Comparison of ENCODE assay signal across 13 mouse cellular contexts in the genomic region with DNA sequence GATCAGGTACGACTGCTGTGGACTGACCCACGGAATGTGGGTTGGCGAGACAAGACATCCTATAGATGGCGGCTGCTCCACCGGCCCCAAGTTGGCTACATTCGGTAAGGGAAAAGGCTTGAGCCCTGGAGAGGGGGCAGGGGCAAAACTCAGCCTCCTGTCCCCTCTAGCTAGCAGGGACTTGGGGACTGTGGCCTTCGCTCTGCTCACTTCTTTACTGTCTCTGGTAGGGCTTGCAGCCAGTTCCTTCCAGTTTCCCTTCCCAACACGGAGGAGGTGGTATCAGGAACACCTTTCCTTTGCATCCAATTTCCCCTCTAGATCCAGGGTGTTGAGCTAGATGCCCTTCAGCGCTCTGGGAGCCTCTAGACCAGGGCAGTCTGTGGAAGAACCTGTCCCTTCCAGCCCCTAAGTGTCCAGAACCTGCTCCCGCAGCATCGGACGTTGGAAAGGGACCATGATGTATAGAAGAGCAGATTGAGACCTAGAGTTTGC. TPM values are rescaled to one million over a fixed set of nuclear protein-coding genes. Genes with fewer than 3 reads are reported as not detected.
DNase-seq lines count a peak whose midpoint lies in the region; ATAC-seq and TF ChIP-seq lines count a peak whose summit lies in the region.
"Had no signal": no experiment of that assay in that cellular context is flagged by ENCODE, and none has a peak within 500 bp of the region (broad histone marks: within the 10 kb centered on the region; RNA-seq: fewer than 3 reads in every experiment).

No protein-coding gene starts in this region.

- H3K9me3 ChIP-seq in stomach, embryonic 14.5 days (ENCODE audit: control insufficient read depth, low read depth, low read length), result no peaks in the 10 kb centered on the region
- H3K9me3 ChIP-seq in stomach, postnatal 0 days (ENCODE audit: control insufficient read depth, low read length), result no peaks in the 10 kb centered on the region
- H3K9me3 ChIP-seq in forebrain, embryonic 14.5 days (replicated peaks; ENCODE audit: control insufficient read depth, low read length), result no peaks in the 10 kb centered on the region
- no peaks in the 10 kb centered on the region for H3K9me3 ChIP-seq in limb, embryonic 13.5 days

- no peak overlapping the region for H3K4me3 ChIP-seq in stomach, embryonic 14.5 days (ENCODE audit: low read depth, low read length)
- no peak overlapping the region for H3K4me3 ChIP-seq in stomach, postnatal 0 days (ENCODE audit: low read depth, low read length)
- peak overlapping the region; percentile 62 for H3K4me3 ChIP-seq in forebrain, embryonic 14.5 days (ENCODE audit: low read depth, low read length)
- H3K4me3 ChIP-seq in limb, embryonic 13.5 days, result no peak overlapping the region

- WGBS in stomach, embryonic 14.5 days, result 54% methylated on average over 12 of the region's 12 CpGs
- 59% methylated on average over 12 of the region's 12 CpGs for WGBS in stomach, postnatal 0 days
- WGBS in forebrain, embryonic 14.5 days, result 6% methylated on average over 12 of the region's 12 CpGs
- 61% methylated on average over 12 of the region's 12 CpGs for WGBS in limb, embryonic 13.5 days

- TF ChIP-seq EP300 in stomach, postnatal 0 days (optimal IDR thresholded peaks at IDR 0.05), result no peak

- H3K4me1 ChIP-seq in stomach, embryonic 14.5 days (ENCODE audit: control insufficient read depth, insufficient read depth, low read length), result peaks cover 19% of the 10 kb centered on the region
- peaks cover 3% of the 10 kb centered on the region; the same call in 1 of the 2 replicates for H3K4me1 ChIP-seq in stomach, postnatal 0 days (replicated peaks; ENCODE audit: control insufficient read depth, insufficient read depth)
- peaks cover 48% of the 10 kb centered on the region for H3K4me1 ChIP-seq in forebrain, embryonic 14.5 days (ENCODE audit: control insufficient read depth, insufficient read depth, low read length)
- H3K4me1 ChIP-seq in limb, embryonic 13.5 days, result peaks cover 41% of the 10 kb centered on the region

- no peaks in the 10 kb centered on the region for H3K27me3 ChIP-seq in stomach, embryonic 14.5 days (ENCODE audit: control insufficient read depth, insufficient read depth, low read length)
- no peaks in the 10 kb centered on the region for H3K27me3 ChIP-seq in stomach, postnatal 0 days (ENCODE audit: control insufficient read depth, insufficient read depth, low read length)
- H3K27me3 ChIP-seq in forebrain, embryonic 14.5 days (replicated peaks; ENCODE audit: control insufficient read depth, insufficient read depth, low read length), result no peaks in the 10 kb centered on the region
- H3K27me3 ChIP-seq in limb, embryonic 13.5 days, result peaks cover 13% of the 10 kb centered on the region
- H3K27me3 ChIP-seq: CH12.LX had no signal

- no peak overlapping the region for H3K9ac ChIP-seq in stomach, embryonic 14.5 days (replicated peaks; ENCODE audit: low read depth, low read length)
- H3K9ac ChIP-seq in stomach, postnatal 0 days (ENCODE audit: low read length), result no peak overlapping the region
- peak overlapping the region; percentile 85 for H3K9ac ChIP-seq in forebrain, embryonic 14.5 days (ENCODE audit: low read length)
- peak overlapping the region; percentile 64; the same call in 1 of the 2 replicates for H3K9ac ChIP-seq in limb, embryonic 13.5 days
- H3K9ac ChIP-seq: liver, embryonic 14.5 days had no signal

- peak overlapping the region; percentile 86; the same call in 1 of the 2 replicates for H3K4me2 ChIP-seq in stomach, embryonic 14.5 days (replicated peaks; ENCODE audit: low read depth, low read length)
- H3K4me2 ChIP-seq in stomach, postnatal 0 days (replicated peaks; ENCODE audit: low read depth), result no peak overlapping the region
- peak overlapping the region; percentile 72 for H3K4me2 ChIP-seq in forebrain, embryonic 14.5 days (ENCODE audit: low read length)
- peak overlapping the region; percentile 85 for H3K4me2 ChIP-seq in limb, embryonic 13.5 days (replicated peaks)

- ATAC-seq in stomach, embryonic 14.5 days (ENCODE audit: insufficient number of reproducible peaks, insufficient read depth, low FRiP score, low read depth), result no peak
- ATAC-seq in stomach, postnatal 0 days (ENCODE audit: low FRiP score, low TSS enrichment), result no peak
- no peak for ATAC-seq in forebrain, embryonic 14.5 days
- ATAC-seq in limb, embryonic 13.5 days (ENCODE audit: low FRiP score, low read depth), result no peak
- ATAC-seq in cerebellum, adult (ENCODE audit: insufficient number of reproducible peaks, low FRiP score, low TSS enrichment), result no peak

- no peak overlapping the region for H3K27ac ChIP-seq in stomach, embryonic 14.5 days (ENCODE audit: low read length)
- no peak overlapping the region for H3K27ac ChIP-seq in stomach, postnatal 0 days (replicated peaks)
- peak overlapping the region; percentile 94 for H3K27ac ChIP-seq in forebrain, embryonic 14.5 days (ENCODE audit: low read depth, low read length)
- H3K27ac ChIP-seq in limb, embryonic 13.5 days, result no peak overlapping the region
- H3K27ac ChIP-seq: liver, embryonic 14.5 days had no signal

- no peak for DNase-seq in stomach, postnatal 0 days (ENCODE audit: low spot score)
- no peak for DNase-seq in forebrain, embryonic 14.5 days (ENCODE audit: low spot score)
- no peak for DNase-seq in cerebellum, adult 9-11 months
- DNase-seq in layer of hippocampus, adult 8-10 months (ENCODE audit: low spot score in 2 of 2), result no peak
- DNase-seq in heart, adult 9 months (ENCODE audit: low spot score in 2 of 2), result no peak
- DNase-seq: thymus, postnatal 14 days had no signal

- H3K36me3 ChIP-seq in stomach, embryonic 14.5 days (ENCODE audit: control insufficient read depth, insufficient read depth, low read length), result no peaks in the 10 kb centered on the region
- H3K36me3 ChIP-seq in stomach, postnatal 0 days (ENCODE audit: control insufficient read depth, insufficient read depth, low read length), result peaks cover 4% of the 10 kb centered on the region; the same call in 1 of the 2 replicates
- H3K36me3 ChIP-seq in forebrain, embryonic 14.5 days (ENCODE audit: control insufficient read depth, insufficient read depth, low read length), result peaks cover 35% of the 10 kb centered on the region
- H3K36me3 ChIP-seq in limb, embryonic 13.5 days, result peaks cover 44% of the 10 kb centered on the region

- no peak for TF ChIP-seq CTCF in stomach, postnatal 0 days (IDR thresholded peaks at IDR 0.05; ENCODE audit: low read depth)

RNA-seq across cellular contexts. Expression of gene Mtx1, which starts 1.5 kb away (rescaled TPM):
- 182 and 196 TPM in 2 replicates for polyA plus RNA-seq in stomach, embryonic 14.5 days (2014; fragmentation: Nextera tagmentation; extraction: Ambion mirVana)
- 129 and 133 TPM in 2 replicates for polyA plus RNA-seq in stomach, postnatal 0 days (2015; fragmentation: Nextera tagmentation; extraction: Ambion mirVana)
- 156 and 182 TPM in 2 replicates for polyA plus RNA-seq in forebrain, embryonic 14.5 days (2014; fragmentation: Nextera tagmentation; extraction: Ambion mirVana)
- 202 and 205 TPM in 2 replicates for polyA plus RNA-seq in limb, embryonic 13.5 days (2015; fragmentation: Nextera tagmentation; extraction: Ambion mirVana)
- total RNA-seq in layer of hippocampus, adult 8-10 months (2022), result 10 to 100 TPM; 85.4 to 96.0 (median 94.4) TPM

RNA-seq across cellular contexts. Expression of gene Muc1, which starts 3.5 kb away (rescaled TPM):
- 56.3 and 58.2 TPM in 2 replicates for polyA plus RNA-seq in stomach, embryonic 14.5 days (2014; fragmentation: Nextera tagmentation; extraction: Ambion mirVana)
- polyA plus RNA-seq in stomach, postnatal 0 days (2015; fragmentation: Nextera tagmentation; extraction: Ambion mirVana), result 212 and 255 TPM in 2 replicates
- 1.2 and 1.9 TPM in 2 replicates for polyA plus RNA-seq in forebrain, embryonic 14.5 days (2014; fragmentation: Nextera tagmentation; extraction: Ambion mirVana)
- 0.64 and 1.1 TPM in 2 replicates for polyA plus RNA-seq in limb, embryonic 13.5 days (2015; fragmentation: Nextera tagmentation; extraction: Ambion mirVana)
- total RNA-seq in layer of hippocampus, adult 8-10 months (2022), result 1 to 10 TPM in 2 of 4 experiments, under 1 TPM in 2; 0.37 to 1.7 (median 1.2) TPM
- total RNA-seq: granulocyte monocyte progenitor cell, adult 5-6 weeks had no signal

RNA-seq across cellular contexts. Expression of gene Thbs3, which starts 10.4 kb away (rescaled TPM):
- 24.2 and 26.4 TPM in 2 replicates for polyA plus RNA-seq in stomach, embryonic 14.5 days (2014; fragmentation: Nextera tagmentation; extraction: Ambion mirVana)
- polyA plus RNA-seq in stomach, postnatal 0 days (2015; fragmentation: Nextera tagmentation; extraction: Ambion mirVana), result 25.5 and 31.1 TPM in 2 replicates
- polyA plus RNA-seq in forebrain, embryonic 14.5 days (2014; fragmentation: Nextera tagmentation; extraction: Ambion mirVana), result 49.9 and 57.2 TPM in 2 replicates
- 63.7 and 69.8 TPM in 2 replicates for polyA plus RNA-seq in limb, embryonic 13.5 days (2015; fragmentation: Nextera tagmentation; extraction: Ambion mirVana)
- total RNA-seq in layer of hippocampus, adult 8-10 months (2022), result 10 to 100 TPM; 27.4 to 40.7 (median 35.3) TPM
- total RNA-seq: granulocyte monocyte progenitor cell, adult 5-6 weeks had no signal

RNA-seq across cellular contexts. Expression of gene Krtcap2, which starts 20.4 kb away (rescaled TPM):
- 297 and 314 TPM in 2 replicates for polyA plus RNA-seq in stomach, embryonic 14.5 days (2014; fragmentation: Nextera tagmentation; extraction: Ambion mirVana)
- polyA plus RNA-seq in stomach, postnatal 0 days (2015; fragmentation: Nextera tagmentation; extraction: Ambion mirVana), result 266 and 314 TPM in 2 replicates
- 197 and 234 TPM in 2 replicates for polyA plus RNA-seq in forebrain, embryonic 14.5 days (2014; fragmentation: Nextera tagmentation; extraction: Ambion mirVana)
- polyA plus RNA-seq in limb, embryonic 13.5 days (2015; fragmentation: Nextera tagmentation; extraction: Ambion mirVana), result 332 and 333 TPM in 2 replicates
- 10 to 100 TPM; 73.9 to 82.9 (median 79.4) TPM for total RNA-seq in layer of hippocampus, adult 8-10 months (2022)

RNA-seq across cellular contexts. Expression of gene Trim46, which starts 20.7 kb away (rescaled TPM):
- polyA plus RNA-seq in stomach, embryonic 14.5 days (2014; fragmentation: Nextera tagmentation; extraction: Ambion mirVana), result 4.9 and 5.1 TPM in 2 replicates
- polyA plus RNA-seq in stomach, postnatal 0 days (2015; fragmentation: Nextera tagmentation; extraction: Ambion mirVana), result 2.7 and 3.3 TPM in 2 replicates
- polyA plus RNA-seq in forebrain, embryonic 14.5 days (2014; fragmentation: Nextera tagmentation; extraction: Ambion mirVana), result 34.0 and 50.3 TPM in 2 replicates
- polyA plus RNA-seq in limb, embryonic 13.5 days (2015; fragmentation: Nextera tagmentation; extraction: Ambion mirVana), result 6.1 and 6.8 TPM in 2 replicates
- 10 to 100 TPM; 74.0 to 89.3 (median 80.2) TPM for total RNA-seq in layer of hippocampus, adult 8-10 months (2022)
- total RNA-seq: monocyte, adult 5-6 weeks had no signal

Comparison
In these comparisons a context has a peak if more than half of its experiments do, and no peak if none do; other contexts are left out.
1. H3K9ac ChIP-seq: peak in forebrain, embryonic 14.5 days (single experiment) and limb, embryonic 13.5 days (single experiment); none in stomach, embryonic 14.5 days (single experiment) and stomach, postnatal 0 days (single experiment).
2. RNA of gene Muc1, which starts 3.5 kb away (polyA plus RNA-seq): 212 to 255 TPM in stomach, postnatal 0 days and 56.3 to 58.2 TPM in stomach, embryonic 14.5 days; 1.2 to 1.9 TPM in forebrain, embryonic 14.5 days and 0.64 to 1.1 TPM in limb, embryonic 13.5 days; every median in the first group is over 10 times any median in the second.